Mouse (Mus musculus) adrenal gland (tissue): ENCODE results near the gene Usp36.
"Not testable (repeated sequence)": the region's sequence is repeated elsewhere in the genome, so short reads cannot be mapped to it uniquely, and the experiment has no call there.

Source experiments
- intact Hi-C: fragments of 180-260 bp; cut with DNase I; formaldehyde crosslinking; loops from one replicate; pipeline ENCODE4 v1.15.1; 2025

The Usp36 gene

GRCm38 (mm10) chr11:118303959-118304358, 13.9 kb upstream of the Usp36 start:
- intact Hi-C loops, result not testable (repeated sequence)

- intact Hi-C loops, result no loop called here
These were observed 8.8 kb upstream of the Usp36 start for GRCm38 (mm10) chr11:118298810-118299209.

GRCm38 (mm10) chr11:118297967-118298366, 7.9 kb upstream of the Usp36 start:
- intact Hi-C loops, result no loop called here

- intact Hi-C loops, result no loop called here
These were observed 5.0 kb upstream of the Usp36 start for GRCm38 (mm10) chr11:118295026-118295425.

GRCm38 (mm10) chr11:118292671-118293070, 2.6 kb upstream of the Usp36 start:
- intact Hi-C loops, result no loop called here

GRCm38 (mm10) chr11:118289562-118289961, 482 bp downstream of the Usp36 start:
- intact Hi-C loops, result no loop called here

- intact Hi-C loops, result no loop called here
These were observed 970 bp downstream of the Usp36 start for GRCm38 (mm10) chr11:118289037-118289511.

GRCm38 (mm10) chr11:118287573-118287972, 2.5 kb downstream of the Usp36 start:
- intact Hi-C loops, result no loop called here

- intact Hi-C loops, result no loop called here
These were observed 3.6 kb downstream of the Usp36 start for GRCm38 (mm10) chr11:118286434-118286833.

- intact Hi-C loops, result no loop called here
These were observed 4.3 kb downstream of the Usp36 start for GRCm38 (mm10) chr11:118285791-118286190.

GRCm38 (mm10) chr11:118280218-118280617, 9.8 kb downstream of the Usp36 start:
- intact Hi-C loops, result no loop called here

- intact Hi-C loops, result no loop called here
These were observed 13.7 kb downstream of the Usp36 start for GRCm38 (mm10) chr11:118276328-118276727.

GRCm38 (mm10) chr11:118275092-118275491, 15.0 kb downstream of the Usp36 start:
- intact Hi-C loops, result no loop called here

GRCm38 (mm10) chr11:118269827-118270226, 20.2 kb downstream of the Usp36 start:
- intact Hi-C loops, result no loop called here

- intact Hi-C loops, result no loop called here
These were observed 23.4 kb downstream of the Usp36 start for GRCm38 (mm10) chr11:118266666-118267046.

- intact Hi-C loops, result no loop called here
These were observed 23.9 kb downstream of the Usp36 start for GRCm38 (mm10) chr11:118266044-118266665.

GRCm38 (mm10) chr11:118265621-118266020, 24.4 kb downstream of the Usp36 start:
- intact Hi-C loops, result no loop called here

- intact Hi-C loops, result no loop called here
These were observed 26.9 kb downstream of the Usp36 start for GRCm38 (mm10) chr11:118263146-118263545.

- intact Hi-C loops, result no loop called here
These were observed 30.0 kb downstream of the Usp36 start for GRCm38 (mm10) chr11:118260081-118260480.

GRCm38 (mm10) chr11:118259580-118259979, 30.5 kb downstream of the Usp36 start:
- intact Hi-C loops, result no loop called here

GRCm38 (mm10) chr11:118256371-118256770, 33.7 kb downstream of the Usp36 start:
- intact Hi-C loops, result no loop called here

- intact Hi-C loops, result no loop called here
These were observed 35.7 kb downstream of the Usp36 start for GRCm38 (mm10) chr11:118254159-118254951.
